Mouse (Mus musculus) yolk sac, embryonic 10.5 days (tissue): ENCODE measurements around the gene Fam160b1.

ENCODE experiments used
- DNase-seq: peaks from one replicate; pipeline ENCODE4 v3.0.0-alpha.2; 2017; ENCODE audit warnings: low spot score

Gene Fam160b1

GRCm38 (mm10) chr19:57367201-57367600, 6.7 kb downstream of the Fam160b1 start:
- peak; percentile 66 for DNase-seq

- DNase-seq: no peak
Measured at GRCm38 (mm10) chr19:57367849-57368387, 7.4 kb downstream of the Fam160b1 start.

GRCm38 (mm10) chr19:57373276-57373811, 12.9 kb downstream of the Fam160b1 start:
- no peak for DNase-seq

- no peak for DNase-seq
Measured at GRCm38 (mm10) chr19:57375161-57375560, 14.7 kb downstream of the Fam160b1 start.

- no peak for DNase-seq
Measured at GRCm38 (mm10) chr19:57375746-57376145, 15.3 kb downstream of the Fam160b1 start.

- peak; percentile 64 for DNase-seq
Measured at GRCm38 (mm10) chr19:57377043-57377703, 16.7 kb downstream of the Fam160b1 start.

GRCm38 (mm10) chr19:57386176-57386693, 25.8 kb downstream of the Fam160b1 start:
- no peak for DNase-seq

- no peak for DNase-seq
Measured at GRCm38 (mm10) chr19:57391545-57391944, 31.1 kb downstream of the Fam160b1 start.

- DNase-seq: no peak
Measured at GRCm38 (mm10) chr19:57393357-57393957, 33.0 kb downstream of the Fam160b1 start.

- no peak for DNase-seq
Measured at GRCm38 (mm10) chr19:57396609-57397008, 36.1 kb downstream of the Fam160b1 start.

GRCm38 (mm10) chr19:57402364-57402763, 41.9 kb downstream of the Fam160b1 start:
- no peak for DNase-seq

GRCm38 (mm10) chr19:57403700-57404501, 43.4 kb downstream of the Fam160b1 start:
- DNase-seq: peak; percentile 91

GRCm38 (mm10) chr19:57404502-57404848, 44.0 kb downstream of the Fam160b1 start:
- no peak for DNase-seq

GRCm38 (mm10) chr19:57407947-57408346, 47.5 kb downstream of the Fam160b1 start:
- DNase-seq: no peak

- DNase-seq: peak; percentile 67
Measured at GRCm38 (mm10) chr19:57411375-57412196, 51.1 kb downstream of the Fam160b1 start.

- DNase-seq: no peak
Measured at GRCm38 (mm10) chr19:57413170-57413569, 52.7 kb downstream of the Fam160b1 start.

GRCm38 (mm10) chr19:57413918-57414317, 53.4 kb downstream of the Fam160b1 start:
- DNase-seq: no peak

- no peak for DNase-seq
Measured at GRCm38 (mm10) chr19:57415031-57415807, 54.7 kb downstream of the Fam160b1 start.

GRCm38 (mm10) chr19:57417800-57418580, 57.5 kb downstream of the Fam160b1 start:
- peak; percentile 74 for DNase-seq

GRCm38 (mm10) chr19:57423402-57423801, 62.9 kb downstream of the Fam160b1 start:
- DNase-seq: no peak
